8 mouse cellular contexts compared by ENCODE assay signal in genomic region chr6:81868207-81868606, GRCm38 (mm10). TPM values are rescaled to one million over a fixed set of nuclear protein-coding genes. Genes with fewer than 3 reads are reported as not detected.
DNase-seq lines count a peak whose midpoint lies in the region; ATAC-seq and TF ChIP-seq lines count a peak whose summit lies in the region.
"Not testable (repeated sequence)": the region's sequence is repeated elsewhere in the genome, so short reads cannot be mapped to it uniquely, and the experiment has no call there.

No protein-coding gene starts in this region.

- not testable (repeated sequence) for H3K27me3 ChIP-seq in embryonic facial prominence, embryonic 14.5 days (replicated peaks; ENCODE audit: control insufficient read depth, insufficient read depth, low read length); kidney, postnatal 0 days (ENCODE audit: insufficient read depth, low read length); lung, embryonic 14.5 days (ENCODE audit: insufficient read depth, low read length); myocyte (ENCODE audit: control insufficient read depth, insufficient read depth, insufficient read length)

- H3K36me3 ChIP-seq in embryonic facial prominence, embryonic 14.5 days (ENCODE audit: control insufficient read depth, insufficient read depth, low read length); kidney, postnatal 0 days (ENCODE audit: insufficient read depth, low read length); lung, embryonic 14.5 days (ENCODE audit: insufficient read depth); myocyte (ENCODE audit: control insufficient read depth, insufficient read depth): not testable (repeated sequence)

- not testable (repeated sequence) for H3K9ac ChIP-seq in embryonic facial prominence, embryonic 14.5 days (ENCODE audit: low read depth, low read length); kidney, postnatal 0 days (ENCODE audit: low read depth, low read length); lung, embryonic 14.5 days

- not testable (repeated sequence) for H3K4me2 ChIP-seq in embryonic facial prominence, embryonic 14.5 days (ENCODE audit: low read depth, low read length); kidney, postnatal 0 days (ENCODE audit: low read length); lung, embryonic 14.5 days; myocyte (ENCODE audit: low read depth)

- H3K4me1 ChIP-seq in embryonic facial prominence, embryonic 14.5 days (ENCODE audit: control insufficient read depth, insufficient read depth, low read length); kidney, postnatal 0 days (replicated peaks; ENCODE audit: insufficient read depth, low read length); lung, embryonic 14.5 days (ENCODE audit: insufficient read depth): not testable (repeated sequence)

- not testable (repeated sequence) for H3K4me3 ChIP-seq in embryonic facial prominence, embryonic 14.5 days (ENCODE audit: low read depth, low read length); kidney, postnatal 0 days (replicated peaks; ENCODE audit: low read depth, low read length); lung, embryonic 14.5 days (ENCODE audit: low read depth, low read length); myocyte

- WGBS in embryonic facial prominence, embryonic 14.5 days = 87% methylated on average over 13 of the region's 13 CpGs
- 86% methylated on average over 13 of the region's 13 CpGs for WGBS in kidney, postnatal 0 days
- 86% methylated on average over 13 of the region's 13 CpGs for WGBS in lung, embryonic 14.5 days

- TF ChIP-seq POLR2A in myocyte (IDR thresholded peaks at IDR 0.05; ENCODE audit: insufficient read length, low read depth) = not testable (repeated sequence)

- H3K79me2 ChIP-seq in myocyte (ENCODE audit: control insufficient read depth, insufficient read depth) = not testable (repeated sequence)

- H3ac ChIP-seq in myocyte (ENCODE audit: control insufficient read depth, insufficient read length) = not testable (repeated sequence)

- DNase-seq in 3T3-L1 (ENCODE audit: low read depth, low spot score) = peak; percentile 33
- peak; percentile 48 for DNase-seq in NIH3T3 (ENCODE audit: low read depth)
- peak; percentile 2 for DNase-seq in embryonic facial prominence, embryonic 14.5 days (ENCODE audit: low spot score)
- peak; percentile 57 for DNase-seq in kidney, postnatal 0 days (ENCODE audit: low spot score)
- DNase-seq in kidney, postnatal 10 days = peak; percentile 11
- DNase-seq in kidney, postnatal 4 days = peak; percentile 8 to 17
- DNase-seq in lung, embryonic 14.5 days = peak; percentile 19

- not testable (repeated sequence) for TF ChIP-seq CTCF in kidney, postnatal 0 days (IDR thresholded peaks at IDR 0.05; ENCODE audit: low read depth); lung, embryonic 14.5 days (IDR thresholded peaks at IDR 0.05; ENCODE audit: low read depth)

- H3K27ac ChIP-seq in embryonic facial prominence, embryonic 14.5 days (replicated peaks; ENCODE audit: low read depth, low read length); kidney, postnatal 0 days; lung, embryonic 14.5 days (ENCODE audit: low read depth): not testable (repeated sequence)

- not testable (repeated sequence) for ATAC-seq in embryonic facial prominence, embryonic 14.5 days (ENCODE audit: low read depth); kidney, postnatal 0 days (replicated peaks; ENCODE audit: low FRiP score, low read depth); lung, embryonic 14.5 days (ENCODE audit: insufficient read depth)

- H3K9me3 ChIP-seq in embryonic facial prominence, embryonic 14.5 days (ENCODE audit: control insufficient read depth, low read length); kidney, postnatal 0 days (replicated peaks; ENCODE audit: low read length); lung, embryonic 14.5 days (ENCODE audit: low read depth, low read length): not testable (repeated sequence)

TF ChIP-seq in myocyte, 11 proteins besides CTCF, POLR2A, EP300 and RAD21:
- peak; percentile 75 for TF ChIP-seq REST (IDR thresholded peaks at IDR 0.05; ENCODE audit: insufficient read depth, insufficient read length)

RNA-seq across cellular contexts. Expression of gene Gcfc2, which starts 55.3 kb away (rescaled TPM):
- 10.4 and 11.5 TPM in 2 replicates for polyA plus RNA-seq in embryonic facial prominence, embryonic 14.5 days (2014; fragmentation: Nextera tagmentation; extraction: Ambion mirVana)
- polyA plus RNA-seq in kidney, postnatal 0 days (2015; fragmentation: Nextera tagmentation; extraction: Ambion mirVana) = 6.8 and 6.9 TPM in 2 replicates
- polyA plus RNA-seq in lung, embryonic 14.5 days (2014; fragmentation: Nextera tagmentation; extraction: Ambion mirVana) = 13.3 and 13.7 TPM in 2 replicates
- 0.88 TPM for polyA plus RNA-seq in myocyte (2012; fragmentation: generic; extraction: Trizol)

Comparison
In these comparisons a context has a peak if more than half of its experiments do, and no peak if none do; other contexts are left out.
1. DNase-seq: peak in every context shown above with its lines; median percentile 57 in kidney, postnatal 0 days; 48 in NIH3T3; 33 in 3T3-L1; 19 in lung, embryonic 14.5 days; 12 in kidney, postnatal 4 days; 11 in kidney, postnatal 10 days; 2 in embryonic facial prominence, embryonic 14.5 days.